Mouse (Mus musculus): ENCODE data around the gene Creb5.

Gene Creb5

GRCm38 (mm10) chr6:53706604-53707330 is 419.7 kb downstream of the Creb5 start:
- no peak for DNase-seq (ENCODE audit: low spot score)

GRCm38 (mm10) chr6:53707795-53708194 is 420.7 kb downstream of the Creb5 start:
- DNase-seq (ENCODE audit: low spot score) = no peak

- DNase-seq (ENCODE audit: low spot score) = no peak
These were observed 422.8 kb downstream of the Creb5 start for GRCm38 (mm10) chr6:53709694-53710442.

GRCm38 (mm10) chr6:53710560-53710959 is 423.5 kb downstream of the Creb5 start:
- peak; percentile 31 for DNase-seq (ENCODE audit: low spot score)

- DNase-seq (ENCODE audit: low spot score) = peak; percentile 21
These were observed 426.1 kb downstream of the Creb5 start for GRCm38 (mm10) chr6:53713152-53713551.

GRCm38 (mm10) chr6:53714908-53715321 is 427.8 kb downstream of the Creb5 start:
- no peak for DNase-seq (ENCODE audit: low spot score)

GRCm38 (mm10) chr6:53716013-53716412 is 428.9 kb downstream of the Creb5 start:
- DNase-seq (ENCODE audit: low spot score) = no peak

GRCm38 (mm10) chr6:53720009-53720408 is 432.9 kb downstream of the Creb5 start:
- DNase-seq (ENCODE audit: low spot score) = no peak

- DNase-seq (ENCODE audit: low spot score) = peak; percentile 61
These were observed 434.5 kb downstream of the Creb5 start for GRCm38 (mm10) chr6:53721595-53721994.

- DNase-seq (ENCODE audit: low spot score) = no peak
These were observed 435.6 kb downstream of the Creb5 start for GRCm38 (mm10) chr6:53722694-53723093.

GRCm38 (mm10) chr6:53730487-53730886 is 443.4 kb downstream of the Creb5 start:
- DNase-seq (ENCODE audit: low spot score) = no peak

- no peak for DNase-seq (ENCODE audit: low spot score)
These were observed 444.0 kb downstream of the Creb5 start for GRCm38 (mm10) chr6:53730996-53731485.

- DNase-seq (ENCODE audit: low spot score) = no peak
These were observed 446.5 kb downstream of the Creb5 start for GRCm38 (mm10) chr6:53733546-53733945.

- DNase-seq (ENCODE audit: low spot score) = no peak
These were observed 446.9 kb downstream of the Creb5 start for GRCm38 (mm10) chr6:53733999-53734398.

- no peak for DNase-seq (ENCODE audit: low spot score)
These were observed 448.6 kb downstream of the Creb5 start for GRCm38 (mm10) chr6:53735696-53736095.

- no peak for DNase-seq (ENCODE audit: low spot score)
These were observed 451.1 kb downstream of the Creb5 start for GRCm38 (mm10) chr6:53738206-53738605.

GRCm38 (mm10) chr6:53741222-53741621 is 454.2 kb downstream of the Creb5 start:
- DNase-seq (ENCODE audit: low spot score) = no peak

Measured in lung, postnatal 25 days (tissue).